8 mouse cellular contexts compared by ENCODE assay signal in genomic region chr9:121995077-121995476, GRCm38 (mm10). TPM values are rescaled to one million over a fixed set of nuclear protein-coding genes. Genes with fewer than 3 reads are reported as not detected.
A peak's percentile ranks its signal among the peaks of the same experiment; 100 is the strongest.
DNase-seq lines count a peak whose midpoint lies in the region; ATAC-seq and TF ChIP-seq lines count a peak whose summit lies in the region.

No protein-coding gene starts in this region.

- no peak for ATAC-seq in lung, embryonic 15.5 days (ENCODE audit: borderline replicate concordance, extremely low read depth, low FRiP score, low TSS enrichment)
- ATAC-seq in limb, embryonic 11.5 days (ENCODE audit: insufficient number of reproducible peaks, low FRiP score, low TSS enrichment, low read depth): no peak

- H3K4me1 ChIP-seq in cerebellum, adult 2 months (ENCODE audit: control insufficient read depth, insufficient read depth, low read length): peaks cover 21% of the 10 kb centered on the region
- peaks cover 6% of the 10 kb centered on the region; the same call in 1 of the 2 replicates for H3K4me1 ChIP-seq in lung, embryonic 15.5 days
- H3K4me1 ChIP-seq in limb, embryonic 11.5 days (ENCODE audit: control insufficient read depth, insufficient read depth, low read length): peaks cover 5% of the 10 kb centered on the region; the same call in 1 of the 2 replicates
- peaks cover 21% of the 10 kb centered on the region for H3K4me1 ChIP-seq in olfactory bulb, adult 2 months (ENCODE audit: control insufficient read depth, insufficient read depth, low read length)

- DNase-seq in cerebellum, adult 2 months: no peak
- DNase-seq in cerebellum, adult 8-10 months: no peak
- no peak for DNase-seq in lung, postnatal 25 days (ENCODE audit: low spot score)
- no peak for DNase-seq in limb, embryonic 11.5 days (ENCODE audit: low spot score)
- DNase-seq in MN1 (ENCODE audit: low spot score): no peak
- no peak for DNase-seq in right cerebral cortex, postnatal 10 days (ENCODE audit: low spot score in 2 of 2)

- H3K36me3 ChIP-seq in lung, embryonic 15.5 days: no peaks in the 10 kb centered on the region
- no peaks in the 10 kb centered on the region for H3K36me3 ChIP-seq in limb, embryonic 11.5 days (ENCODE audit: control insufficient read depth, insufficient read depth, low read length)

- H3K4me2 ChIP-seq in lung, embryonic 15.5 days: peak overlapping the region; percentile 99
- H3K4me2 ChIP-seq in limb, embryonic 11.5 days (ENCODE audit: low read depth, severe bottlenecking): peak overlapping the region; percentile 57

- TF ChIP-seq POLR2A in cerebellum, adult 2 months (IDR thresholded peaks at IDR 0.05; ENCODE audit: borderline replicate concordance, insufficient read depth, low read length): no peak
- no peak for TF ChIP-seq POLR2A in olfactory bulb, adult 2 months (IDR thresholded peaks at IDR 0.05; ENCODE audit: insufficient read depth, low read depth, low read length)

- no peak for TF ChIP-seq CTCF in cerebellum, adult 2 months (IDR thresholded peaks at IDR 0.05; ENCODE audit: borderline replicate concordance, insufficient read depth, low read depth, low read length)
- TF ChIP-seq CTCF in olfactory bulb, adult 2 months (IDR thresholded peaks at IDR 0.05; ENCODE audit: insufficient read depth, low read depth, low read length): no peak

- 2% methylated on average over 10 of the region's 10 CpGs for WGBS in cerebellum, adult 2 months
- WGBS in lung, embryonic 15.5 days: 17% methylated on average over 10 of the region's 10 CpGs
- WGBS in limb, embryonic 11.5 days: 16% methylated on average over 10 of the region's 10 CpGs
- 6% methylated on average over 10 of the region's 10 CpGs for WGBS in olfactory bulb, adult 2 months

- H3K9ac ChIP-seq in lung, embryonic 15.5 days: peak overlapping the region; percentile 82
- peak overlapping the region; percentile 49; the same call in 1 of the 2 replicates for H3K9ac ChIP-seq in limb, embryonic 11.5 days (ENCODE audit: low read length)

- no peak overlapping the region for H3K27ac ChIP-seq in cerebellum, adult 2 months (ENCODE audit: insufficient read depth, low read length)
- H3K27ac ChIP-seq in lung, embryonic 15.5 days: no peak overlapping the region
- no peak overlapping the region for H3K27ac ChIP-seq in limb, embryonic 11.5 days (replicated peaks; ENCODE audit: low read depth, low read length)
- H3K27ac ChIP-seq in olfactory bulb, adult 2 months (ENCODE audit: insufficient read depth, low read depth, low read length): no peak overlapping the region

- H3K27me3 ChIP-seq in cerebellum, adult 2 months (ENCODE audit: control insufficient read depth, insufficient read depth, low read length): no peaks in the 10 kb centered on the region
- no peaks in the 10 kb centered on the region for H3K27me3 ChIP-seq in lung, embryonic 15.5 days
- H3K27me3 ChIP-seq in limb, embryonic 11.5 days (ENCODE audit: control insufficient read depth, insufficient read depth, low read length): no peaks in the 10 kb centered on the region

- H3K4me3 ChIP-seq in cerebellum, adult 2 months (replicated peaks; ENCODE audit: insufficient read depth, low read depth, low read length): peak overlapping the region; percentile 63
- peak overlapping the region; percentile 69 for H3K4me3 ChIP-seq in lung, embryonic 15.5 days
- H3K4me3 ChIP-seq in limb, embryonic 11.5 days (ENCODE audit: low read depth, low read length): peak overlapping the region; percentile 62
- peak overlapping the region; percentile 82 for H3K4me3 ChIP-seq in olfactory bulb, adult 2 months (ENCODE audit: insufficient read depth, low read depth, low read length)

- no peaks in the 10 kb centered on the region for H3K9me3 ChIP-seq in lung, embryonic 15.5 days
- H3K9me3 ChIP-seq in limb, embryonic 11.5 days (ENCODE audit: control insufficient read depth, low read length): no peaks in the 10 kb centered on the region

RNA-seq across cellular contexts. Expression of gene Pomgnt2, which starts 1.8 kb away (rescaled TPM):
- polyA plus RNA-seq in cerebellum, adult 2 months (2012; rRNA removed): 41.0 and 43.5 TPM in 2 replicates
- 13.0 and 13.5 TPM in 2 replicates for polyA plus RNA-seq in lung, embryonic 15.5 days (2015; fragmentation: Nextera tagmentation; extraction: Ambion mirVana)
- 7.9 and 9.5 TPM in 2 replicates for polyA plus RNA-seq in limb, embryonic 11.5 days (2014; fragmentation: Nextera tagmentation; extraction: Ambion mirVana)
- not detected in 2 replicates for polyA plus RNA-seq in olfactory bulb, adult 2 months (2012; ENCODE audit: insufficient read depth, insufficient read length, low replicate concordance, missing spikeins)

RNA-seq across cellular contexts. Expression of gene Fam198a, which starts 44.3 kb away (rescaled TPM):
- 3.1 and 3.2 TPM in 2 replicates for polyA plus RNA-seq in cerebellum, adult 2 months (2012; rRNA removed)
- polyA plus RNA-seq in lung, embryonic 15.5 days (2015; fragmentation: Nextera tagmentation; extraction: Ambion mirVana): 2.2 and 2.5 TPM in 2 replicates
- 0.45 and 0.54 TPM in 2 replicates for polyA plus RNA-seq in limb, embryonic 11.5 days (2014; fragmentation: Nextera tagmentation; extraction: Ambion mirVana)
- not detected in 2 replicates for polyA plus RNA-seq in olfactory bulb, adult 2 months (2012; ENCODE audit: insufficient read depth, insufficient read length, low replicate concordance, missing spikeins)
